Mouse (Mus musculus): ENCODE measurements around the gene Ndufa12.

Gene Ndufa12

DNA sequence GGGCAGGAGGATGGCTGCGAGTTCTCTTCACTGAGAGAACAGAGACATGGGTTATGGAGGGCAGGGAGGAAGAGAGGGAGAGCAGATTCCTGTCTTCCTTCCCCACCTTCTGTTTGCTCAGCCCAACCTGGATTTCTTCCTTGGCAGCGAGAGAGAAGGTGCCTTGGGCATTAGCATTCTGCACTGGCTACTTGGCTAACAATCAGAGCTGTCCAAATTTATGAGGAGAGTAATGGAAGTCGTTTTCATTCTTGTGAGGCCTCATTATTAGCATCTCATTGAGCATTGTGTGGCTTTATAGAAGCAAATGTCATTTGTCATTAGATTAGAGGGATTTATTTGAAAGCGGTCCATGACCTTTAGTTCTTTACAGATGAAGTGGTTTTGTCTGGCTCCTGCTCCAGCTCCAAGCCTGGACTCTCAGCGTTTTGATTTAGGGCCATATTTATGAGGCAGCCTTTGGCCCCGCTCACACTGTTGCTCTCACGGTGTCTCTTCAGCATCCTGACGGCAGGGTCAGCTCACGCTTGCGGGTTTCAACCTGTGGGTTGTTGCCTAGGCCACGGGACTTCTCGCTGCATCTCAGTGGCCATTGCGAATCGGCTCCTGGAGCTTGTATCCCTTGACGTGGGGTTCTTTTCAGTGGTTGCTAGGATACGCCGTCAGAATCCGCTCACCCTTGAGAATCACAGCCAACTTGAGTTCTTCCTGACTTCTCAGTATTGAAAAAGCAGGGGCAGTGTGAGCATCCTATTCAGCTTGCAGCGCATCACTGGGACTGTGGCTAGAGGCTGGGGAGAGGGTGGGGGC lies 31.9 kb downstream of the Ndufa12 start:
- no peak for DNase-seq

DNA sequence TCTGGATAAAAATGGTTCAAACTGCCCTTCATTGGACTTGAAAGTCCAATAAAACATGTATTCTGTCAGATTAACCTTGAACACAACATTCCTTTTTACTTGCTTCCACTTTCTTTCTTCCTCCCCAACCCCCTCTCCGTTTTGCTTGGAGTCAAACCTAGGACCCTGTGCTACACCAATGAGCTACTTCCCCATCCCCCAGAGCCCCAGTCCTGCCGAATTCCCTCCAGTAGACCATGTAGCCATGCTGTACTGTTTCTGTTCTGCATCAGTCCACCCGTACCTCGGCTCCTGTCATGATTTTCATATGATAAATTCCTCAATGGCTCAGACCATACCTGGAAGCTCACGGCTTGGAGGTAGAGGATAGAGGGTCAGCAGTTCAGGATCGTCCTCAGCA lies 32.5 kb downstream of the Ndufa12 start:
- DNase-seq = no peak

DNA sequence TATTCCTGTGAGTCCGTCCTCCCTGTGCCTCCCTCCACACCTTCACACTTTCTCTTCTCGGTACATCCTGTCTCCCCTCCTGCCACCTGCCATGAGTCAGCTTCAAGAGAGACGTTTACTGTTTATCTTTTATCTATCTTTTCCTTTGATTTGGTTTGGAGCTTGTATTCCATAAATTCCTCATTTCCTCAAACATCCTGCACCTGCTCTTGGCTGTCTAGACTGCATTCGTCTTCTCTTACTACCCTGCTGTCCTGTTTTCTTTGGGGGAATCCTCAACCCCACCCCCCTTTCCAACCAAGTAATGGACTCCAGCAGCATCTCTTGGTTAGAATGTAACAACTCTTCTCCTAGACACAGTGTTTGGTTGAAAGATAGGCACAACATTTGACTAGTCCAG lies 36.7 kb downstream of the Ndufa12 start:
- DNase-seq = no peak

DNA sequence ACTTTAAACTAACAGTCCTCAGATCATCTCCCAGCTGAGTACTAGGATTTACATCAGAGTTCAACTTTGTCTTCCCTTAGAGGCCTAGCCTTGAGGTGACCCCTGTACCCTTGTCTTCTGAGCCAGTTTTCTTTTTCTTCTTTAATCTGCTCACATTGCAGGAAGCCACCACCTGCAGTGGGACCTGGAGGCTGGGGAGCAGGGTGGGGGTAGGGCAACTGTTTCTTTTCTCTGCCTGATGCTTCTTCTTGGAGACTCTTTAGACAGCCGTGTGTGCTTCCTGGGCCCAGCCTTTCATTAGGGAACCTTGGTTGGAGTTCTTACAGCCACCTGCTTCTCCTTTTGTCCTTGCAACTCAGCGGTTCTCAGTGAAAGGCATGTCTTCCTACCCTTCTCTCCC lies 42.8 kb downstream of the Ndufa12 start:
- no peak for DNase-seq

DNA sequence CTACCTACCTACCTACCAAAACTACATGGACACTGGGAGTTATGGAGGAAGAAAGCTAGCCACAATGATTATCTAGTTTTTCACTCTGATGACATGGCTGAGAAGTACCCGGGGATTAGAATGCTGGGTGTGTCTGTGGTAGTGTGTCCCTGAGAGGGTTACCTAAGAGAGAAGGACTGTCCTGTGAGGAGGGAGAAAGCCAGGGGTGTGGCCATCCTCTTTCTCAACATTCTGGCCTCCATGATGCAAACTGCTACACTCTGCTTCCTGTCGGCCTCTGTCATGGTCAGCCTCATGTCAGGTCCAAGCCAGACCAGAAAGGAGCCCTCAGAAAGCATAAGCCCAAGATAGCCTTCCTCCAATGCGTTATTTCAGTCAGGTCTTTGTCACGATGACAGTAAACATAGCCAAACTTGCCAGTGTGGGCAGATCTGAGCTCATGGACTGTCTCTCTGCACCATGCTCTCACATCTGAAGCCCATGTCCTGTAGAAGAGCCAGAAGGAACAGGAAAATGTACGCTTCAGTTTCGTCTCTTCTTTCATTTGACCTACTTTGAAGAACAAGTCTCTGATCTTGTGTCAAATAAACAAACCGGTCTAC lies 49.3 kb downstream of the Ndufa12 start:
- DNase-seq = no peak

DNA sequence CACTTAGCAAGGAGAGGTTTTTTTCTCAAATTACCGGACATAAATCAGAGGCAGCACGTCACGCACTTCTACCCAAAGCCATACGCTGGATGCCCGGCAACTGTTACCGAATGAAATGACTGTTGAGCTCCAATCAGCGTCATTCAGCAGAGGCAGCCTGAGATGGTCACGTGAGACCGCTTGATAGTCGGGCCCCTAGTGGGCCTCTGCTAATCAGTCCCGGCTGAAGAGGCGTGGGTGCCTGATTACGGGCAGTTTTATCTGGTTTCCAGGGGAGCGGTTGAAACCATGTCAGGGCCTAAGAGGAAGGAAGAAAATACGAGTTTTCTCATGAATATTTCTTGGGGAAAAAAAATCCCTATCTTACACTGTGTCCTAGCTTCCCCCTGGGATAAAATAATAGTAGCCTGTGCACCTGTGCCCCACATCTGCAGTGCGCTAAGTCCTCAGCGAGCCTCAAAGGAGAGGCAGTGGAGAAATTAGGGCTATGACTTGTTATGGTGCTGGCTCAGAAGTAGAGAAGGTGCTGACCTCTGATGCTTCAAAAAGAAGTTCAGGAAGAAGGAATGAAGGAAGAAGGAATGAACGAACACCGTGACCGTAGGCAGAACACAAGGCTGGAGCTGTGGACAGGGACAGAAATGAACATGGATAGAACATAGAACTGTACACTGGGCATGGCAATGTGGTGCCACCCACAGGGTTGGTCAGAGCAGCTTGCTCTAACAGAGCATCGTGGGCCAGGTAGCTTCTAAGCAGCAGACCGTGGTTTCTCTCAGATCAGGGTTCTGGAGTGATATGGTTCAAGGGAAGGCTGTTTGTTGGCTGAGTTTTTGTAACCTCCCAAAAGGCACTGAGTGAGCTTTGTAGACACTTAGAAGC lies 51.3 kb downstream of the Ndufa12 start:
- DNase-seq = peak; percentile 14 to 32

DNA sequence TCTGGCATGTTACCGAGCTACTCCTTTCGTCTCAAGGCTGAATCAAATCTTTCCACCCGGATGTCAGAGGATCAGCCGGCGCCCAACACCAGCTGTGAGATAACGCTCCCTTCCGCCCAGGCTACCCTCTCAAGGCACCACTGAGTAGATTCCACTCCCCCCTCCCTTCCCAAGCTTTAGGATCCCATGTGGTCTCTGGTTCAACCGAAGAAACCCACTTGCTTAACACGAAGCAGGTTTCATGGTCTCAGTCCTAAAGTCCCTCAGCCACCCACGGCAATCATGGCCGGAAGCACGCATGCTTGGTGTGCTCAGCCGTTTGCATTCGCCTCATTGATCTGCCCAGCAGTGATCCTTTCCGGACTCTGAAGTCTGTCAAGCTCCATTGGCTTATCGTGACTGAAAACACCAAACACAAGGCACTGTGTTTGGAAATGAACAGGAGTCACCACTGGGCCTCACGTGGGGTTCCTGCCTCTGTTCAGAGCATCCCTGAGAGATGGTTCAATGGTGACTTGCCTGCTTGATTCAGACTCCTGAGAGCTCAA lies 54.8 kb downstream of the Ndufa12 start:
- peak in 1 of 2 experiments; percentile 25 for DNase-seq

DNA sequence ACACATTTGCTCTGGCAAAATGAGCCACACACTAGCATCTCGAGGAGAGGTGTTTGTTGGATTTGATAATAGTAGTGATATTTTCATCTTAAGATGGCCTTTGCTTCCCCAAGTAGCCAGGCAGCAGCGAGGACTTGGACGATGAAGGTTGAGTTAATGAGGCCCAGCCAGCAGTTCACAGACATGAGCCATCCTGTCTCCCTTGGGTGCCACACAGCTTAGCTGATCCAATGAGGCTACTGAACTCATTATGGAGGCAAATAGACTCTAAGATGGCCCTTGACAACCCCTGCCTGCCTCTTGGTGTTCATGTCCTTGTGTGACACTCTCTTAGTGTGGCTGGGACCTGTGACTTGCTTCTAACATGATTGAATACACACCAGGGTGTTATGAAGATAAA lies 56.2 kb downstream of the Ndufa12 start:
- no peak for DNase-seq

DNA sequence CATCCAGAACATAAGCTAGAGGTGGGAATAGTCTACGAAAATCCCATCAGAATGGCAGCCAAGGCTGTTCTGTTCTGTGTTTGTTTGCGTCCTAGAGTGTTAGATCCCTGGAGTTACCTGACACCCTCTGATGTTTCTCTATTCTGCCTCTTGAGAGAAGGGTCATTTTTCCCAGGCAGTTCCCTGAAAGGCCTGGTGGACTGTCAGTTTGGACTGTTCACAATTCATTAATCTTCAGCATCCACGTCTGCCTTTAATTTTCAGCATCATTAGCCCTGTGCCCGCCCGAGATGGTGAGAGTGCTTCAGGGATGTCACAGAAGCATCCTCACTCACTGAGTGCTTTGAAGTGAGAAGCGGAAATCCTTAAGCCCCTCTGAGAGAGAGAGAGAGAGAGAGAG lies 57.2 kb downstream of the Ndufa12 start:
- DNase-seq = no peak

DNA sequence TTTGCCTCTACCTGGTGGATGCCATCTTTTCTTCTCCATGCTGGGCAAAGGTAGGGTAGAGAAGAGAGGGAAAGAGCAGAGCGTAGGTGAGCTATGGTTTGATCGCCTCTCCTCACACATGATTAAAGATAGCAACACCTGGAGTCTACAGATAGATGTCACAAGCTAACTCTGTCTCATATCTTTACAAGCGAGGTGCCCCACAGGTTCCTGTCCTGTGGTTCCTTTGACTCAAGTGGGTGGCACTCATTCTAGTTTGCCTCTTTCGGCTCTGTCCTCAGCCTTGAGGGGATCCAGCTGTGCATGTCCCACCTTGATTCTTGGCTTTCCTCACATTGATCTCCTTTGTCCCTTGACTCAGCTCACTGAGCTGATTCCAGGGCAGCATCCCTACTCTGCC lies 58.0 kb downstream of the Ndufa12 start:
- no peak for DNase-seq

DNA sequence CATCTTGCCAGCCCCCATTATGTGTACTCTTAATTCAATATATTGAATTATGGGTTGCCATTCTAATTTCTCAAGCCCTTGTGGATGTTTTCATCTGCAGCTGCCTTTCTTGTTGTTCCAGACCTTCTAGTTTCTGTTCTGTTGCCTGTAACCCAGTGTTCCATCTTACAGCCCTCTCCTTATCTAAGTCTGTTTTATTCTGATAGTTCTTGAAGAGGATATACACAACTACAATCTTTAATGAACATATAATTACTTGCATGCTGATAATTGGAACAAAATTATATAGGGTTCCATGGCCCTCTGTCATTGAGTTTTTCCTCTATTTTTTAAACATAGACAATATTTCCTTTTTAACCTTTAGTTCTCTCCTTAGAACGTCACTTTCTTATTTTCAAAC lies 62.0 kb downstream of the Ndufa12 start:
- DNase-seq = no peak

DNA sequence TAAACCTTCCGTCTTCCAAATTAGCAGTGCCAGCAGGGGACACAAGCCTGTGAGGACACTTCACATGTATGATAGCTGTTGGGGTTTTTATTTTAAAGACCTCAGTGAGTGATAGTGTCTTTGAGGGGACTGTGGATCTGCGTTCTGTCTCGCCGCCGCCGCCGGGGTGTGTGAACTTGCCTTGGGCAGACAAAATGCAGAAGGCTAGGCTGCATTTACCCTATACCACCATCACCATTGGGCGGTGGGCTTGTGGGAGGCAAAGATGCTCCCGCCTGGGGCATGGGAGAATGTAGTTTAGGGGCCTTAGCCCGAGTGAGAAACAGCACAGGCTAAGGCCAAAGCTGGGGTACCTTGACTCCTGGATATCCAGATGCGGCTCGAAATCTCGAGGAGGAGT lies 64.1 kb downstream of the Ndufa12 start:
- DNase-seq = no peak

DNA sequence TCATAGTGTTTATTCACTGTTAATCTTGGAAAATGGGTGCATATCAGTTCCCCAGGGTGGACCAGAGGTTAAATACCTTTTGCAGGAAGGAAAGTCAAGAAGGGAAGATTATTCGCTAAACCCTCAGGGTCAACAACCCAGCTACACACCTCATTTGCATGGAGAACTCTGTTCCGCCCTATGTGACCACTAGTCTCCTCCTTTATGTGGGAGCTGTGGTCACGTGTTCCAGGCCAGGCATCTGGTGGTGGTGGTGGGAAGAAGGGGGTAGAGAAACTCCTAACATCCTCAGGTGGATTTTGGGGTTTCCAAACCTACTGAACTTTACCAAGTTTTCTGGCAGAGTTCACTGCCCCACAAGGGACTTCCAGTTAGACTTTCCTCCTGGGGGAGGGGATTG lies 64.7 kb downstream of the Ndufa12 start:
- no peak for DNase-seq

DNA sequence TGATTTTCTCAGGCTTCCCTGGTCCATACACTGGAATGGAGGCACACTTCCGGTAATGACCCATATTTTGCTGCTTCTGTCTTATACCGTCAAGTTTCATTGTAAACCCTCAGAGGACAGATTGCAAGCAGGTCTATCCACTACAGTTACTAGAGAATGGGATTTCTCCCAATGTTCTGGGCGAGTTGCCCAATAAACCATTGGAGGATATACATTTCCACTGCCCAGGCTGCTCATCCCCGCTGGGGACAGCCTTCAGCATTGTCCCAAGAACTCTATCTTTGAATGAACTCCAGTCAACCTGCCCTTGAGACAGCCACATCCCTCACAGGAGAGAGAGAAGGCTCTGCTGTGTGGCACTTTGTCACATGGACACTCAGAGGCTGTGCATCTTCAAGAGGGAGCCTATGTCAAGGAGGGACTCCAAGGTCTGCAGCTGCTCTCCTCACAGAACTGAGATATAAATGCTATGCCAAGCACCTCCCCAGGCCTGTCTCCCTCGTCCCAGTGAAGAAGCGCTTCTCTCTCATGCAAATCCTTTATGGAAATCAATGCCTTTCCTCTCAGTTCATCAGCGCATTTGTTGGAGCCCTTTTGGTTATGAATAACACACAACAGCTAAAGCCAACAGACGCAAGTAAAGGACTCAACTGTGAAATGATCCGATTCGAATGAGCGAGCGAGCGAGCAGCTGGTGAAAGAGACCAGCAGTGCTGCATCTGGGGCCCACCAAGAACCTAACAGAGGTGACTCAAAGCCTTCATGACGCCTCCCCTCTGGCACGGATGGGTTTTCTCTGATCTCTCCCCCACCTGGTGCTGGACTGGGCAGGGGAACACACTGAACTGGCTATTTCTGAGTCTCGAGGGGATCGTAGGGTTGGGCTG lies 67.4 kb downstream of the Ndufa12 start:
- no peak for DNase-seq

Measured in kidney, postnatal 4 days (tissue).